Mouse (Mus musculus) midbrain, embryonic 16.5 days (tissue): ENCODE measurements around the gene Psmd13. TPM values are rescaled to one million over a fixed set of nuclear protein-coding genes. Genes with fewer than 3 reads are reported as not detected.

Source experiments
- ATAC-seq: fragments of 200-750 bp; cut with Nextera tagmentation; 2 replicates; pipeline ENCODE4 v1.8.0; 2017; ENCODE audit warnings: moderate TSS enrichment
- H3K27ac ChIP-seq: fragments of 300-500 bp; sonication (generic); 2 replicates; pipeline ENCODE4 v1.5.1; 2014; ENCODE audit warnings: mild to moderate bottlenecking, low read length, mixed read lengths
- H3K27me3 ChIP-seq: fragments of 300-500 bp; sonication (generic); 2 replicates; pipeline ENCODE4 v1.6.1; 2014; ENCODE audit warnings: low read depth, low read length, mixed read lengths; ENCODE audit not compliant: control insufficient read depth, insufficient read depth
- H3K36me3 ChIP-seq: fragments of 300-500 bp; sonication (generic); 2 replicates; pipeline ENCODE4 v1.6.1; 2014; ENCODE audit warnings: mild to moderate bottlenecking, low read length, moderate library complexity, mixed read lengths; ENCODE audit not compliant: control insufficient read depth, insufficient read depth
- H3K4me1 ChIP-seq: fragments of 300-500 bp; sonication (generic); 2 replicates; pipeline ENCODE4 v1.6.1; 2014; ENCODE audit warnings: mild to moderate bottlenecking, low read length, mixed read lengths; ENCODE audit not compliant: control insufficient read depth, insufficient read depth
- H3K4me2 ChIP-seq: fragments of 300-500 bp; sonication (generic); 2 replicates; pipeline ENCODE4 v1.6.1; 2014; ENCODE audit warnings: mild to moderate bottlenecking, low read length, mixed read lengths
- H3K4me3 ChIP-seq: fragments of 300-500 bp; sonication (generic); 2 replicates; pipeline ENCODE4 v1.5.1; 2014; ENCODE audit warnings: low read depth, mild to moderate bottlenecking, low read length, moderate library complexity, mixed read lengths
- H3K9ac ChIP-seq: fragments of 300-500 bp; sonication (generic); 2 replicates; pipeline ENCODE4 v1.6.1; 2014; ENCODE audit warnings: low read depth, low read length, mixed read lengths
- H3K9me3 ChIP-seq: fragments of 300-500 bp; sonication (generic); replicated peaks from 2 replicates; pipeline ENCODE4 v1.6.1; 2014; ENCODE audit warnings: mild to moderate bottlenecking, low read length, mixed read lengths; ENCODE audit not compliant: control insufficient read depth, poor library complexity, severe bottlenecking
- WGBS: fragments of 180-500 bp; shearing (Covaris S2); extraction: QIAGEN DNeasy Blood & Tissue Kit; methylation state at CpG from one replicate; pipeline ENCODE4 v1.1.7; 2014; 5-methylcytosine and 5-hydroxymethylcytosine counted together
- polyA plus RNA-seq: library from polyadenylated mRNA; unstranded; fragments of >200 nt; fragmentation: Nextera tagmentation; extraction: Ambion mirVana; gene quantifications from 2 replicates; pipeline ENCODE4 v1.2.1, GENCODE M21; 2015

Gene Psmd13
- polyA plus RNA-seq, 1 experiment from 2014 or later = 260 TPM

- ATAC-seq = no peak
- no peak overlapping the region for H3K4me2 ChIP-seq
Measured at GRCm38 (mm10) chr7:140945247-140945646, 63.5 kb downstream of the Psmd13 start.

GRCm38 (mm10) chr7:140946311-140946710 lies 64.5 kb downstream of the Psmd13 start:
- no peak overlapping the region for H3K9ac ChIP-seq
- H3K36me3 ChIP-seq = no peaks in the 10 kb centered on the region
- no peaks in the 10 kb centered on the region for H3K4me1 ChIP-seq
- no peak overlapping the region for H3K27ac ChIP-seq
- no peak overlapping the region for H3K4me2 ChIP-seq
- no peaks in the 10 kb centered on the region for H3K27me3 ChIP-seq
- 95% methylated on average over 10 of the region's 10 CpGs for WGBS
- ATAC-seq = no peak
- no peak overlapping the region for H3K4me3 ChIP-seq
- no peaks in the 10 kb centered on the region for H3K9me3 ChIP-seq

More at GRCm38 (mm10) chr7:140945247-140945646, 63.5 kb downstream of the Psmd13 start:
- no peaks in the 10 kb centered on the region for H3K36me3 ChIP-seq
- no peaks in the 10 kb centered on the region for H3K4me1 ChIP-seq
- no peaks in the 10 kb centered on the region for H3K9me3 ChIP-seq
- H3K9ac ChIP-seq = no peak overlapping the region
- no peaks in the 10 kb centered on the region for H3K27me3 ChIP-seq
- no peak overlapping the region for H3K27ac ChIP-seq
- WGBS = 86% methylated on average over 5 of the region's 5 CpGs
- H3K4me3 ChIP-seq = no peak overlapping the region

GRCm38 (mm10) chr7:140946980-140947379 lies 65.2 kb downstream of the Psmd13 start:
- Histone ChIP-seq H3K4me1 (no peaks in the 10 kb centered on the region), H3K9ac (no peak overlapping the region), H3K9me3 (no peaks in the 10 kb centered on the region), H3K36me3 (no peaks in the 10 kb centered on the region), H3K4me2 (no peak overlapping the region), H3K27me3 (no peaks in the 10 kb centered on the region), H3K27ac (no peak overlapping the region), H3K4me3 (no peak overlapping the region)
- no peak for ATAC-seq
- WGBS = 71% methylated on average over 7 of the region's 7 CpGs

DNA sequence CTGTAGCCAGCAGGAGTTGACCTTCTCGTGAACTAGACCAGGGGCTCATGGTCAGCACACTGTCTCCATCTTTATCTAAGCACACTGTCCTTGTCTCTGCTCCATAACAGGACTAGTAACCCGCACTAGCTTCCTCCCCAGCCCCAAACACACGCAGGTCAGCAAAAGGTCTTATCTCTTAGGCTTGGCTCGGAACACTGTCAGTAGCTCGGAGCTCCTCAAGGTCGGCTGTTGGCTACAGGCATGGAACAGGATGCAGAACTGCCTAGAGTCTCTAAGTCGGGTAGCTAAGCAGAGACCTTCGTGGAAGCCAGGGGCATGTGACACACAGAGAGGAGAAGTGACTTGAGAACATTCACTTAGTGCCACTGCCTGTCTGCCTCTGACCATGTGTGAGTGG lies 66.4 kb downstream of the Psmd13 start:
- 92% methylated on average over 8 of the region's 8 CpGs for WGBS
- no peaks in the 10 kb centered on the region for H3K9me3 ChIP-seq
- no peak overlapping the region for H3K4me3 ChIP-seq
- no peak overlapping the region for H3K27ac ChIP-seq
- no peaks in the 10 kb centered on the region for H3K36me3 ChIP-seq
- H3K9ac ChIP-seq = no peak overlapping the region
- no peak for ATAC-seq
- H3K27me3 ChIP-seq = no peaks in the 10 kb centered on the region
- no peaks in the 10 kb centered on the region for H3K4me1 ChIP-seq
- no peak overlapping the region for H3K4me2 ChIP-seq

Other genes starting within 250 kb of the Psmd13 start
- gene Olfr53, start 235.5 kb upstream of the Psmd13 start, polyA plus RNA-seq = not detected in 2 replicates
- gene Olfr539, start 222.0 kb upstream of the Psmd13 start, polyA plus RNA-seq = 0.03 TPM in 1 of 2 replicates, not detected in the other
- not detected in 2 replicates for gene Olfr45, start 200.0 kb upstream of the Psmd13 start, polyA plus RNA-seq
- gene Olfr541, start 184.7 kb upstream of the Psmd13 start, polyA plus RNA-seq = not detected in 2 replicates
- not detected in 2 replicates for gene Cyp2e1, start 118.2 kb upstream of the Psmd13 start, polyA plus RNA-seq
- 0.34 and 0.36 TPM in 2 replicates for gene Syce1, start 94.1 kb upstream of the Psmd13 start, polyA plus RNA-seq
- 37.0 and 38.4 TPM in 2 replicates for gene Zfp941, start 59.8 kb upstream of the Psmd13 start, polyA plus RNA-seq
- not detected in 2 replicates for gene Urah, start 47.0 kb upstream of the Psmd13 start, polyA plus RNA-seq
- gene Scgb1c1, start 36.4 kb upstream of the Psmd13 start, polyA plus RNA-seq = not detected in 2 replicates
- gene Odf3, start 34.2 kb upstream of the Psmd13 start, polyA plus RNA-seq = not detected in 2 replicates
- 0.39 TPM in 1 of 2 replicates, not detected in the other for gene Gm45785, start 25.6 kb upstream of the Psmd13 start, polyA plus RNA-seq
- gene Ric8a, start 25.0 kb upstream of the Psmd13 start, polyA plus RNA-seq = 107 TPM in 2 replicates
- 33.3 and 40.0 TPM in 2 replicates for gene Bet1l, start 24.4 kb upstream of the Psmd13 start, polyA plus RNA-seq
- 49.1 and 58.2 TPM in 2 replicates for gene Sirt3, start 341 bp downstream of the Psmd13 start, polyA plus RNA-seq
- gene Cox8b, start 18.5 kb downstream of the Psmd13 start, polyA plus RNA-seq = not detected in 2 replicates
- 0.58 and 0.81 TPM in 2 replicates for gene Nlrp6, start 38.9 kb downstream of the Psmd13 start, polyA plus RNA-seq
- 5.4 and 6.3 TPM in 2 replicates for gene Pgghg, start 59.4 kb downstream of the Psmd13 start, polyA plus RNA-seq
- 0.29 and 1.3 TPM in 2 replicates for gene Ifitm5, start 68.3 kb downstream of the Psmd13 start, polyA plus RNA-seq
- not detected in 2 replicates for gene Gm45717, start 74.0 kb downstream of the Psmd13 start, polyA plus RNA-seq
- 118 and 129 TPM in 2 replicates for gene Ifitm2, start 74.0 kb downstream of the Psmd13 start, polyA plus RNA-seq
- gene Ifitm1, start 85.3 kb downstream of the Psmd13 start, polyA plus RNA-seq = 9.0 and 11.1 TPM in 2 replicates
- 28.2 and 37.3 TPM in 2 replicates for gene Ifitm3, start 128.8 kb downstream of the Psmd13 start, polyA plus RNA-seq
- gene Ifitm6, start 136.0 kb downstream of the Psmd13 start, polyA plus RNA-seq = 0.69 and 0.91 TPM in 2 replicates
- not detected in 2 replicates for gene Gm17387, start 147.2 kb downstream of the Psmd13 start, polyA plus RNA-seq
- 59.5 and 65.7 TPM in 2 replicates for gene B4galnt4, start 179.1 kb downstream of the Psmd13 start, polyA plus RNA-seq
- gene Pkp3, start 196.2 kb downstream of the Psmd13 start, polyA plus RNA-seq = 0.06 TPM in 1 of 2 replicates, not detected in the other
- gene Sigirr, start 218.6 kb downstream of the Psmd13 start, polyA plus RNA-seq = 1.7 and 2.0 TPM in 2 replicates
- gene Ano9, start 235.8 kb downstream of the Psmd13 start, polyA plus RNA-seq = 0.28 and 0.42 TPM in 2 replicates
- gene Ptdss2, start 240.4 kb downstream of the Psmd13 start, polyA plus RNA-seq = 81.6 and 82.6 TPM in 2 replicates